Mouse (Mus musculus) limb, embryonic 12.5 days (tissue): ENCODE data around the gene Celf2. TPM values are rescaled to one million over a fixed set of nuclear protein-coding genes. Genes with fewer than 3 reads are reported as not detected.

Experiments
- ATAC-seq: fragments of 200-750 bp; cut with Nextera tagmentation; 2 replicates; pipeline ENCODE4 v1.8.0; 2017; ENCODE audit warnings: low read depth, moderate TSS enrichment; ENCODE audit not compliant: insufficient number of reproducible peaks, insufficient read depth, low FRiP score, low TSS enrichment
- H3K27ac ChIP-seq: fragments of 300-500 bp; sonication (generic); 2 replicates; pipeline ENCODE4 v1.5.1; 2016; ENCODE audit warnings: mild to moderate bottlenecking, moderate library complexity
- H3K27me3 ChIP-seq: fragments of 300-500 bp; sonication (generic); 2 replicates; pipeline ENCODE4 v1.6.1; 2016; ENCODE audit warnings: mild to moderate bottlenecking, moderate library complexity
- H3K36me3 ChIP-seq: fragments of 300-500 bp; sonication (generic); 2 replicates; pipeline ENCODE4 v1.6.1; 2016; ENCODE audit warnings: mild to moderate bottlenecking, moderate library complexity
- H3K4me1 ChIP-seq: fragments of 300-500 bp; sonication (generic); replicated peaks from 2 replicates; pipeline ENCODE4 v1.6.1; 2016
- H3K4me2 ChIP-seq: fragments of 300-500 bp; sonication (generic); 2 replicates; pipeline ENCODE4 v1.6.1; 2016; ENCODE audit warnings: mild to moderate bottlenecking, moderate library complexity
- H3K4me3 ChIP-seq: fragments of 300-500 bp; sonication (generic); replicated peaks from 2 replicates; pipeline ENCODE4 v1.5.1; 2016; ENCODE audit warnings: mild to moderate bottlenecking
- H3K9ac ChIP-seq: fragments of 300-500 bp; sonication (generic); replicated peaks from 2 replicates; pipeline ENCODE4 v1.6.1; 2016; ENCODE audit warnings: mild to moderate bottlenecking, moderate library complexity
- H3K9me3 ChIP-seq: fragments of 300-500 bp; sonication (generic); 2 replicates; pipeline ENCODE4 v1.6.1; 2016; ENCODE audit warnings: mild to moderate bottlenecking, moderate library complexity
- WGBS: fragments of 180-500 bp; shearing (Covaris S2); methylation state at CpG from one replicate; pipeline ENCODE4 v1.1.7; 2016; 5-methylcytosine and 5-hydroxymethylcytosine counted together
- polyA plus RNA-seq: library from polyadenylated mRNA; unstranded; fragments of >200 nt; fragmentation: Nextera tagmentation; extraction: Ambion mirVana; gene quantifications from 2 replicates; pipeline ENCODE4 v1.2.1, GENCODE M21; 2016

Gene Celf2
- polyA plus RNA-seq, 1 experiment from 2014 or later, result 35.6 TPM

DNA sequence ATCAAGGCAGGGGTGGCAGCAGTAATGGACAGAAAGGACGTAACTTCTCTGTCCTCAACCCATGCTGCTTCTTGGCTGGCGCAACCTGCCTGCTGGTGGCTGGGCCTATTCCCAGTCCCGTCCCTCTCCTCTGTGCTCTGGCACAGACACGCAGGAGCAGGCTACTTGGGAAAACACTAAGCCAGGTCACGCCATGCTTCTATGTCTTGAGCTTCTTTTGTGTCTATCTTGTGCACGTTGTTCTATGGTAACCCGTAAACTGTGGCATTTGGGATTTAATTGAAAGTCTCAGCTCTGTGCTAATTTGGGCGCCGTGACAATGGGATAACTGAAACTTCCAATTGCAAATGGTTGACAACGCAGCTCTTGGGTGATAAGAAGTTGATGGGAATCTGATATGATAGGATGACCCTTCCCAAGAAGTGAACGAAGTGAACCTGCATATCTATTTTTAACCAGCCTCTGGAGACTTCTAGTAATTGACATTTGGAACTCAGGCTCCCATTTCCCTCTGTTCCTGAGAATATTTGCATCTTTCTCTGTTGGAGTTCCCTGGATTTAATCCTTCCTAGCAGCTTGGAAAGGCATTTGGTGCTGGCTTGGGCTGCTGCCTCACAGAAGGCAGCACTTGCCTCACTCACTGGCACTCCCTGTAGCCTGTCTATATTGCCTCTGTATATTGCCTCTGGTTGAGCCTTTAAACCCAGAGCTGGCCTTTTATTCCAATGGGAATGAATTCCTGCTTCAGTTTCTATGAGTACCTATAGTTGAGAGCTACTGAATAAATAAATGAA is 335.9 kb downstream of the Celf2 start:
- H3K27me3 ChIP-seq, result no peaks in the 10 kb centered on the region
- H3K4me3 ChIP-seq, result no peak overlapping the region
- H3K9ac ChIP-seq, result no peak overlapping the region
- H3K27ac ChIP-seq, result no peak overlapping the region
- H3K36me3 ChIP-seq, result no peaks in the 10 kb centered on the region
- no peak overlapping the region for H3K4me2 ChIP-seq
- ATAC-seq, result no peak
- H3K9me3 ChIP-seq, result no peaks in the 10 kb centered on the region
- 84% methylated on average over 11 of the region's 11 CpGs for WGBS
- H3K4me1 ChIP-seq, result no peaks in the 10 kb centered on the region

DNA sequence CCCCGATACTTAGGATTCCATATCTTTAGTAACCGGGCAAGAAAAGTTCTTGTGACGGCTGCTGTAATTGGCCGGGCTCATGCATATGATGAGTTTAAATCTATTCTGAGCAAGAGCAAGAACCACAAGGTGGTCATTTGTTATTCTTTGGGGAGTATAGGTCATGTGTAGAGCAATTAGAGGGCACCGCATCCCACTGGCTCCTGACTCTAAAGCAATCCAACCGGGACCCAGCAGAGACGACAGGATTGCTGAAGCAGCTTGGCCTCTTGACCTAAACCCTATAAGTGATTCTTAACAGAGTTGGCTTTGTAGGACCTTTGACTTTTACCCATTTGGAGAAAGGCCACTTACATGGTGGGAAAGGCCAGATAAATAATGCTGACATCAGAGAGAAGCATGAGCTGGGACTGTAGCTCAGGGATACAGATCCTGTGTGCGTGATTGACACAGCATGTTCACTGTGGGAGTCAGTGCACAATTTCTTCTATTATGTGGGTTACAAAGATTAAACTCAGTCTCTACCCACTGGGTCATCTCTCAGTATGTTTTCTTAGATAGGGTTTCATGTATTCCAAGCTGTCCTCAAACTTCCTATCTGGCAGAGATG is 338.2 kb downstream of the Celf2 start:
- Histone ChIP-seq H3K9ac (no peak overlapping the region), H3K4me1 (no peaks in the 10 kb centered on the region), H3K4me3 (no peak overlapping the region), H3K9me3 (no peaks in the 10 kb centered on the region), H3K4me2 (no peak overlapping the region), H3K27ac (no peak overlapping the region), H3K36me3 (no peaks in the 10 kb centered on the region), H3K27me3 (no peaks in the 10 kb centered on the region)
- WGBS, result 72% methylated on average over 8 of the region's 8 CpGs
- ATAC-seq, result no peak

DNA sequence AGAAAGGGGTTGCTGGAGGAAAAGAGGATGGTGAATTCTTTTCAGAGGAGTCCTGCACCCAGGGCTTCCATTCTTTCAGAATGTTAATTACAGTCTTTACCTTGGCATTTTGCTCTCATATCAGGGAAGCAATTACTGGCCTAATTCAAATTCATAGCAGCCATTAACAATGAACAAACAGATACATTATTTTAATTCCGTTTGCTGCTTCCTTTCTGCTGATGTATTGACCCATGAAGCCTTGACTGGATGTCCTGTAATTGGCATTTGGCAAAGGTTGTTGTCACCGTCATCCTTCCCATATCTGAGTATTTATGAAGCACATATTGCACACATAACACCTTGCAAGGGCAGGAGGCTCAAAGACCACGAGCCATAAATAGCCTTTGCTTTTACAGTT is 343.6 kb downstream of the Celf2 start:
- Histone ChIP-seq H3K4me3 (no peak overlapping the region), H3K27me3 (no peaks in the 10 kb centered on the region), H3K36me3 (no peaks in the 10 kb centered on the region), H3K4me2 (no peak overlapping the region), H3K27ac (no peak overlapping the region), H3K9me3 (no peaks in the 10 kb centered on the region), H3K4me1 (no peaks in the 10 kb centered on the region), H3K9ac (no peak overlapping the region)
- 76% methylated on average over 3 of the region's 3 CpGs for WGBS
- no peak for ATAC-seq

DNA sequence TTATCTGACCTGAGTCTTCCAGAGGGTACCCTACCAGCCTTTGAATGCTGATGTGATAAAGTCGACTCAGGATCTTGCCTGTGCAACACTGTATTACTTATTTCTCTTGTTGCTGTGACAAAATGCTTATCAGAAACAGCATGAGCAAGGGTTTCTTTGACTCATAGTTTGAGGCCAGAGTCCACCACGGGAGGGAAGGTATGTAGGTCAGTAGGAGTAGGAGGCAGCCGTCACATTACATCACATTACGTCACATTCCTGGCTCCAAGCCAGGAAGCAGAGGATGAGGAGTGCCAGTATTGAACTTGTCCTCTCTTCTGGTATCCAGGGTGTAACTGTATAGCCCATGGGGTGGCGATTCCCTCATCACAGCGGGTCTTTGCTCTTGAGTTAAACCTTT is 349.3 kb downstream of the Celf2 start:
- Histone ChIP-seq H3K27me3 (no peaks in the 10 kb centered on the region), H3K36me3 (no peaks in the 10 kb centered on the region), H3K4me2 (no peak overlapping the region), H3K9ac (no peak overlapping the region), H3K9me3 (no peaks in the 10 kb centered on the region), H3K4me1 (peaks cover 2% of the 10 kb centered on the region; the same call in 1 of the 2 replicates), H3K4me3 (no peak overlapping the region), H3K27ac (no peak overlapping the region)
- no peak for ATAC-seq
- WGBS, result 74% methylated on average over 6 of the region's 6 CpGs

DNA sequence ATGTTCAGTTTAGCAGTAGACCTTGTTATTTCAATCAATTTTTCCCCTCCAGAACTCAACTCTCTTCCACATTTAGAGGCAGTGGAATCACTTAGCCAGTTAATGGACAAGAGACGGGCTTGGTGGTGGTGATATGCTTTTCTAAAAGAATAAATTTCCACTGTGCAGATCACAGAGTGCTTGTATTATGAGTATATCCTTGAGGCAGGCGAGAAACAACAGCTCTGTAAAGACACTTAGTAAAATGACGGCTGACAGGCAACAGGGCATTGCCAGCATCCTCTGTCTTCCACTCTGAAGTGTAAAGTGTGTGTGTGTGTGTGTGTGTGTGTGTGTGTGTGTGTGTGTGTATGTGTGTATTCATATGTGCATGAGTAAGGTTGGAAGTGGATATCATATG is 362.1 kb downstream of the Celf2 start:
- Histone ChIP-seq H3K4me3 (no peak overlapping the region), H3K9me3 (peaks cover 3% of the 10 kb centered on the region; the same call in 1 of the 2 replicates), H3K36me3 (no peaks in the 10 kb centered on the region), H3K27ac (no peak overlapping the region), H3K4me1 (no peaks in the 10 kb centered on the region), H3K9ac (no peak overlapping the region), H3K27me3 (no peaks in the 10 kb centered on the region), H3K4me2 (no peak overlapping the region)
- WGBS, result 51% methylated on average over 3 of the region's 3 CpGs
- ATAC-seq, result no peak

DNA sequence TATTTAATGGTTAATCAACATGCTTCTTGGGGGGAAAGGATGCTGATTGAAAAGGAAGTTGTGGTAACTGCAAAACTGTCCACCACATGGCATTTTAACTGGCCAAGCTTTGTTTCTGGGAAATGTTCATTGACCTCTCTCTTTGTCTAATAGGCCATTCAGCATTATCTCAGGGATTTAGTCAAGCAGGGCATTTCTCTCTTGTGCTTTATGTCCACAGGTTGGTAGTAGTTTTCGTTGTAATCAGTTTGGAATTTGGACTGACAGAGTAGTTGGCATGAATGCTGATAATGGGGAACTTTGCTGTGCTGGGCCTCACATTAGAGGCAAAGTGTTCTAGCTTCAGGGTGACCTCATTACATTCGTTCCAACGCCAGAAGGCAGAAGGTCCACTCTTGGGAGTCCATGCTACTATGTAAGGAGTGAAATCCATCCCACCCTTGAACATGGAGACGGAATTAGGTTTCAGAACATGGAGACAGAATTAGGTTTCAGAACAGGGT is 363.8 kb downstream of the Celf2 start:
- Histone ChIP-seq H3K4me3 (no peak overlapping the region), H3K9me3 (no peaks in the 10 kb centered on the region), H3K4me2 (no peak overlapping the region), H3K9ac (no peak overlapping the region), H3K36me3 (no peaks in the 10 kb centered on the region), H3K27me3 (no peaks in the 10 kb centered on the region), H3K27ac (no peak overlapping the region), H3K4me1 (no peaks in the 10 kb centered on the region)
- ATAC-seq, result no peak
- 84% methylated on average over 4 of the region's 4 CpGs for WGBS

DNA sequence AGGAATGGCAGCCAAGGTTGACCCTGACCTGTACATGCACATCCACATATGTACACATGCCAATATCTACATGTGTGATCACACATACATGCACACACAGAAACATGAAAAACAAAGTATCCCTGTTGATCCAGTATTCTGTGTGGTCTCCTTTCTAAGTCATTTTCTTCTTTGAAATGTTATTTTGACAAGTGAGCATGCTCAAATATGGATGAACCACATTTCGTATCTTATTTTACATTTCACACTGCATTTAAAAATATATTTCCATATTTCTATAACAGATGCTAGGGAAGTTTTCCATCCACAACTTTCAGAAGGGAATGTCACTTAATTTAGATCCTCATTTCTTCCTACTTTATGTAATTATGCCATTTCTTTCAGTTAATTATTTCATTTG is 364.5 kb downstream of the Celf2 start:
- ATAC-seq, result no peak
- no peaks in the 10 kb centered on the region for H3K9me3 ChIP-seq
- H3K4me2 ChIP-seq, result no peak overlapping the region
- H3K36me3 ChIP-seq, result no peaks in the 10 kb centered on the region
- no peak overlapping the region for H3K9ac ChIP-seq
- H3K27ac ChIP-seq, result no peak overlapping the region
- H3K4me3 ChIP-seq, result no peak overlapping the region
- WGBS, result 94% methylated on average over 1 of the region's 1 CpGs
- H3K4me1 ChIP-seq, result no peaks in the 10 kb centered on the region
- no peaks in the 10 kb centered on the region for H3K27me3 ChIP-seq

DNA sequence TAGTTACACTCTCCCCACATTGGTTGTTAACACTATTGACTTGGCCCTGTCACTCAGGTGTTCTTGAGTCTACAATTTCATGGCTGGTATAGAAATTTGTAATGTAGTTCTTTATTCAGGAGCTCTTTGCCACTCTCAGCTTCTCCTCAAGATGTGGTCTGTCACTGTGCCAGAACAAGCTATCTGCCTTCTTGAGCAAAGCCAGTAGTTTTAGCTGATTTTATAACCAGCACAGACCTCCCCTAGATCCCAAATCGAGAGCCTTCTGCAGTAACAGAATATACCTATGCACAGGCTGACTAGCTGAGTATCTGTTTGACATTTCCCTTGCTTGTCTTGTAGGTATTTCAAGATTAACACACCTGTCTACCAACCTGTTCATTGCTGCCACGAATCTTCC is 386.0 kb downstream of the Celf2 start:
- no peak for ATAC-seq
- no peak overlapping the region for H3K4me3 ChIP-seq
- no peaks in the 10 kb centered on the region for H3K27me3 ChIP-seq
- H3K4me2 ChIP-seq, result no peak overlapping the region
- no peaks in the 10 kb centered on the region for H3K36me3 ChIP-seq
- no peak overlapping the region for H3K27ac ChIP-seq
- no peak overlapping the region for H3K9ac ChIP-seq
- WGBS, result 84% methylated on average over 2 of the region's 2 CpGs
- peaks cover 6% of the 10 kb centered on the region for H3K4me1 ChIP-seq
- H3K9me3 ChIP-seq, result no peaks in the 10 kb centered on the region

DNA sequence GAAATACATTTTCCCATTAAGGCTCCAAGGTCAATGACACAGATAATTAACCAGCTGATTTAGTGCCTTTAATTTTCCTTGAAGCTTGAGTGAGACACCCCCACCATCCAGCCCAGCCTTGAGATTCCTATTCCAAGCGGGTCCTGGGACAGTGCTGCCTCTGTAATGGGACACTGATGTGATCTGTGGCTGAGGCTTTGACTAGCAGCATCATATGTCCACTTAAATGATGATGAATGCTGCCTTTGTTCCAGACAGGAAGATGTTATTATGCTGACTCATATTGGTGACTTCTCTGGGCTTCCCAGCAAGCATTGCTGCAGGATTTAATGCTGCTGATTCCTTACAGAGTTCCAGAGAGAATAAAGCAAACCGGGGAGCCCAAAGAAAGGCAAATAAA is 393.6 kb downstream of the Celf2 start:
- 19% methylated on average over 2 of the region's 2 CpGs for WGBS
- no peaks in the 10 kb centered on the region for H3K36me3 ChIP-seq
- no peaks in the 10 kb centered on the region for H3K9me3 ChIP-seq
- H3K4me1 ChIP-seq, result no peaks in the 10 kb centered on the region
- no peaks in the 10 kb centered on the region for H3K27me3 ChIP-seq
- ATAC-seq, result no peak
- H3K4me3 ChIP-seq, result no peak overlapping the region
- H3K27ac ChIP-seq, result no peak overlapping the region
- H3K4me2 ChIP-seq, result no peak overlapping the region
- no peak overlapping the region for H3K9ac ChIP-seq

DNA sequence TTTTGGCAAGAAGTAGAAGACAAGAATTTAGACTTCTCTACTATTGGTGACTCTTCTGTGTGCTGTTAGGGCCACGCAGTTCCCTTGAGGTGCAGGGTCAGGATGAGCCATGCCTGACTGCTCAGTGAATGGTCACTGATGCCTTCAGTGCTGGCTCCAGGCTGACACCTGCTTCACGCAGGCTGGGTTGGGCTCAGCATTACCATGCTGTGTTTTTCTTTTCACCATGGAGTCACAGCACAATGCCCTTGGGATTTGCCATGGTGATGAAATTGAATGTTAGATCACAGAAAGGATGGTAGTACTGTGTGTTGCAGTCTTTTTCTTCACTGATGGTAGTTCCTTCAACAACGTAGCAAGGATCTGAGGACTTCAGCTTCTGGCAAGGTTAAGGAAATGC is 394.2 kb downstream of the Celf2 start:
- H3K4me3 ChIP-seq, result no peak overlapping the region
- H3K4me2 ChIP-seq, result no peak overlapping the region
- 83% methylated on average over 3 of the region's 3 CpGs for WGBS
- H3K27ac ChIP-seq, result no peak overlapping the region
- no peaks in the 10 kb centered on the region for H3K4me1 ChIP-seq
- H3K9ac ChIP-seq, result no peak overlapping the region
- H3K36me3 ChIP-seq, result no peaks in the 10 kb centered on the region
- ATAC-seq, result no peak
- no peaks in the 10 kb centered on the region for H3K9me3 ChIP-seq
- H3K27me3 ChIP-seq, result no peaks in the 10 kb centered on the region

DNA sequence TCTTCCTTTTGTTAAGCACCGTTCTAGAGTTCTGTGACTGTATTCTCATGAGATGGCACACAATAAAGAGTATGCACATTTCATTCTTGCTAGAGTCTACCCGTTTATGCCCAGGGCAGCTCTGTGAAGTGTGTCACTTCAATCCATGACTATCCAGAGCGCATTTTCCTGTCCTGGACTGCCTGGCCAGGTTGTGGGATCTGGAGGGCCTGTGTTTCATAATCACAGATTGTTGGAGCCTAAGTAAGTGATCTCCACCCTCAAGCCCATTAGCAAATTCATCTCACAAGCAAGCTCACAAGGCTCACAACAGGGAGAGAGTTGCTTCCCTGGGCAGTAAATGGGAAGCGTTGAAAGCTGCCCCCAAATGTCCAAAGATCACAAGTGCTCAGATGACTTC is 395.6 kb downstream of the Celf2 start:
- no peaks in the 10 kb centered on the region for H3K27me3 ChIP-seq
- H3K4me1 ChIP-seq, result no peaks in the 10 kb centered on the region
- no peak overlapping the region for H3K9ac ChIP-seq
- ATAC-seq, result no peak
- no peak overlapping the region for H3K27ac ChIP-seq
- no peak overlapping the region for H3K4me3 ChIP-seq
- H3K9me3 ChIP-seq, result no peaks in the 10 kb centered on the region
- H3K36me3 ChIP-seq, result no peaks in the 10 kb centered on the region
- H3K4me2 ChIP-seq, result no peak overlapping the region
- WGBS, result 80% methylated on average over 4 of the region's 4 CpGs
